Mouse (Mus musculus) left cerebral cortex, postnatal 4 days (tissue): ENCODE results near the gene Vps25. TPM values are rescaled to one million over a fixed set of nuclear protein-coding genes. Genes with fewer than 3 reads are reported as not detected.

ENCODE experiments used
- DNase-seq: peaks from one replicate; pipeline ENCODE4 v3.0.0-alpha.2; 2022
- intact Hi-C: fragments of 180-260 bp; cut with DNase I; formaldehyde crosslinking; loops from one replicate; pipeline ENCODE4 v1.15.1; 2025
- total RNA-seq, 2 experiments: library from RNA; stranded (reverse); gene quantifications; 2 replicates each; pipeline ENCODE4 v1.2.3; 2021

Gene Vps25
- total RNA-seq, 2 experiments from 2014 or later = 76.2 to 77.1 TPM

- intact Hi-C loops = no loop called here
- DNase-seq = no peak
Observed at GRCm38 (mm10) chr11:101265906-101266305, 12.4 kb downstream of the Vps25 start.

DNA sequence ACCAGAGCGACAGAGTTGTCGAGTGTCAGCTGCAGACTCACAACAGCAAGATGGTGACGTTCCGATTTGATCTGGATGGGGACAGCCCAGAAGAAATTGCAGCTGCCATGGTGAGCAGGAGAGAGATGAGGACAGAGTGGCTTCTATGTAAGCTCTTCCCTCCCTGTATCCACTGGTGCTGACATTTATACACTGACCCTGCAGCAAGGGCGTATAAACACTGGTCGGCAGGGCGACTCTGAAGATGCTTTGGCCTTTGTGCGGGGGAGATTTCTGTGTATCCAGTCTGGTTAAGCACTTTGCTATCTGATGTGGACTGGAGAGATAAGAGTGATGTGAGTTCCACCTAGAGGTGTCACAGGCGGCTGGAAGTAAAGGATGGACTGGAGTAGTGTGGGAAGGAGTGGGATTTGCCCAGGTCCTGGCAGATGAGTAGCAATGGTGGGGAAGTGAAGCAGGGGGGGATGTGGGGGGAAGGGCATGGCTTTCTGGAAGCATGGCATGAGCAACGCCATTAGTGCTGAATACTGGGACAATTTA is 16.1 kb downstream of the Vps25 start:
- intact Hi-C loops = no loop called here
- no peak for DNase-seq

DNA sequence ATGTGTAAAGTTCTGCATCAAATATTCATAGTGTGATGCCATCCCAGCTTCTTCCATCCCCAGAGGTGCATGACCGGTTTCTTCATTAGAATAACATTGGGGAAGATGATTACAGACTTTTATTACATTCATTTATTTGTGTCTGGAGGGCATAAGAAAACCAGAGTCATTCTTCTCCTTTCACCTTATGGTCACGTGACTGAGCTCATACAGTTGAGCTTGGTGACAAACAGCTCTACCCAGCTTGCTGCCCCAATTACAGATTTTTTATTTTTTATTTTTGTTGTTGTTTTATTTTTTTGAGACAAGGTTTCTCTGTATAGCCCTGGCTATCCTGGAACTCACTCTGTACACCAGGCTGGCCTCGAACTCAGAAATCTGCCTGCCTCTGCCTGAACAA is 18.9 kb downstream of the Vps25 start:
- intact Hi-C loops = no loop called here
- no peak for DNase-seq

- no peak for DNase-seq
- intact Hi-C loops = no loop called here
Observed at GRCm38 (mm10) chr11:101275309-101275708, 21.8 kb downstream of the Vps25 start.

DNA sequence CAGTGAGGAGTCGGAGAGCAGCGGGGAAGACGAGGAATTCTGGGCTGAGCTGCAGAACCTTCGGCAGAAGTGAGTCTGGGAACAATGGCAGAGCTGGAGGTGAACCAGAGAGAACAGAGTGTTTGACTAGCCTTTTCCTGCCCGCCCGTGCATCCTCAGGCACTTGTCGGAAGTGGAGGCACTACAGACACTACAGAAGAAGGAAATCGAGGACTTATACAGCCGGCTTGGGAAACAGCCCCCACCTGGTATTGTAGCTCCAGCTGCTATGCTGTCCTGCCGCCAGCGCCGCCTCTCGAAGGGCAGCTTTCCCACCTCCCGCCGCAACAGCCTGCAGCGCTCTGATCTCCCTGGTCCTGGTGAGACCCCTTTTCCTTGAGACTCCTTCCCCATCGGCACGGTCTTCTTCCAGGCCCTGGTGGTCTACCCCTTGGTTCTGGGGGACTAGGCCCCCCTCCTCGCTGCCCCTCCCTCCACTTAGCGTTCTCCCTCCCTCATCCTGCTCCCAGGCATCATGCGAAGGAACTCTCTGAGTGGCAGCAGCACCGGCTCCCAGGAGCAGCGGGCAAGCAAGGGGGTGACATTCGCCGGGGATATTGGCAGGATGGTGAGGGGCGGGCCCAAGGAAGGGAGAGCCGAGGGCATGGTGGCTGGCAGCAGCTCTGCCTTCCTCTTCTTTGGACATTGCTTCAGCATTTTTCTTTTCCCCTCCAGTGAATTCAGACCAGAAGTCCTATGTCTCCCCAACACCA is 23.0 kb downstream of the Vps25 start:
- intact Hi-C loops = no loop called here
- no peak for DNase-seq

DNA sequence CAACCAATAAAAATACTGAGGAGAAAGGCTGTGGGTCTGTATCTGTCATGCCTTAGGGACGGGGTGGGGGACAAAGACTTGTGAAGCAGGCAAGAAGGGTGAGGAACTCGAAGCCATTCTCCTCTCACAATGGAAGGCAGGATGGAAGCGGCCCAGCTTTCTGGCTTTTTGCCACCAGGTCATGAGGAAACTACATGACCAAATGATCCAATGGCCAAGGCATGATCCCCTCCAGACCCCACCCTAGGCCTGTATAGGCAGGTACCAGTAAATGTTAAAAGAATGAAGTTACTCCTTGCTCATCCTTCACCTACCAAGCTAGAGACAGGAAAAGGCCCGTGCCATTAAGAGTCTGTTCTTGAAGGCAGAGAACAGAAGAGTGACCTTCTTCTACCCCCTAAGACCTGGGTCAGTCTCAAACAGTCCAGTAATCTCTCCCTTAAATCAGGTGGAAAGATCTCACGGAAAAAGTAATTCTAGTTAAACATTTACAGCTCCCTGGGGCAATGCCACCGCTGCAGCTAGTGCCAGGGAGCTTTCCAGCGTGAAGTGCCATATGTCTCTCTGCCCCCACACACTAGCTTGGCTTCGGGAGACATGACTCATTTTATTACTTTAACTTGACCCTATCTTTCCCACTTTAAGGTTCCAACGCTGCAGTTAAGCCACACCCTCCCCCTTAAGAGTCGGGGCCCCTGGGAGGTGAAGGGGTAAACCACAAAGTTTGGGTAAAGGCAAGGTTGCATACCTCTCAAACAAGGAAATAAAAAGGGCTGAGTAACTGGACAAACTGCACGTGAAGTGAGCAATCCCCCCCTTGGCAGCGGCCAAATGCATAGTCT is 24.1 kb downstream of the Vps25 start:
- intact Hi-C loops = no loop called here
- no peak for DNase-seq

- intact Hi-C loops = no loop called here
- DNase-seq = peak; percentile 85
Observed at GRCm38 (mm10) chr11:101278223-101279192, 25.0 kb downstream of the Vps25 start, which contains the start of the genes Cntd1 and Coa3. Cntd1 (plus strand) TSS chr11:101279012. Coa3 (minus strand) TSS chr11:101279114.

GRCm38 (mm10) chr11:101279193-101279569 is 25.7 kb downstream of the Vps25 start:
- intact Hi-C loops = no loop called here
- DNase-seq = no peak

DNA sequence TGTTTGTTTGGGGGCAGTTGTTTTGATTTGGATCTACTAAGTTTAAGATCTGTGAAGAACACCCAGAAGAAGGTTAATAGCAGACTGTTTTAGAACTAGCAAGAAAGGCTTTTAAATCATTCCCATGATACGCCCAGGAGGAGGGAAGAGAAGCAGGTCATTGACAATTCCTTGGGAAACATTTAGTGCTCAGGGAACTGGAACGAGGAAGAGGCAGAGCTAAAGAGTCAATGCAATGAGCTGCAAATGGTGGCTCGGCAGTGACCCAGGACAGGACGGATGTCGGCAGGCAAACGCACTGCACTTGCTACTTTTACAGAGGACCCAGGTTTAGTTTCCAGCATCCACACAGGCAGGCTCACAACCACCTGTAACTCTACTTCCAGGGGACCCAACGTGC is 27.3 kb downstream of the Vps25 start:
- no peak for DNase-seq
- intact Hi-C loops = no loop called here

DNA sequence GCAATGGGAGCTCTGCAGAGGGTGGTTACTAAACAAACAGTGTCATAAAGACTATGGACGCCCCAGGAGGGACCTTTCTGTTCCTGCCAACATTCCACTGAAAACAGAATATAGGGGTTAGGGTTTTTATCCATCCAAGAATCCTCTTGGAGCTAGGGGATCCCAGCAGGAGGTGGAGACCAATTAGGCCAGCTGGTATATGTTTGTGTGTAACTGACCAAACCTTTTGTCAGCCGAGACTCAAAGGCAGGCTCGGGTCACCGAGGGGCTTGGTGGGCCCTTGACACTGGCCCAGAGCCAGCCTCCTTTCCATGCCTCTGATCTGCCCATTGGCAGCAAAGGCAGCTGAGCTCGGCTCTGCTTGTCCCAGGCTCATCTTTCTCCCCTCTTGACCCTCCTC is 29.4 kb downstream of the Vps25 start:
- intact Hi-C loops = no loop called here
- no peak for DNase-seq

DNA sequence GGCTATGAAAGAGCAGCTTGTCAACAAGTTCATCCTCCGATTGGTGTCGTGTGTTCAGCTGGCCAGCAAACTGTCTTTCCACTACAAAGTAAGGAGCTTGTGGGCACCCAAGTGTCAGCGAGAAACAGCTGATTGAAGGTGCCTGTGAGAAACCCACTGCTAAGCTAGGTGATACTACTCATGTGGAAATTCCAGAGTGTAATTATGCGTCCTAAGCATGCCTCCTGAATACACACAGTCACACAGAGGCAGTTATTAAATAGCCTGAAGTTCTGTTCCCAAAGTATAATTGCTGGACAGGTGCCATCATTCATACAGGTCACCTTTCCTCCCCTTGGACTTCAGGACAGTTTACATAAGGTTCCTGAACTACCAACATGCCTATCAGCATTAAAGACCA is 30.3 kb downstream of the Vps25 start:
- intact Hi-C loops = no loop called here
- DNase-seq = no peak

- intact Hi-C loops = no loop called here
- DNase-seq = no peak
Observed at GRCm38 (mm10) chr11:101287306-101287705, 33.8 kb downstream of the Vps25 start.

- intact Hi-C loops = no loop called here
- DNase-seq = no peak
Observed at GRCm38 (mm10) chr11:101291231-101291630, 37.7 kb downstream of the Vps25 start.

- DNase-seq = no peak
- intact Hi-C loops = loop anchor here (5.0 kb wide), 1 partner anchor 83 kb away; no protein-coding TSS in a partner anchor
Observed at GRCm38 (mm10) chr11:101295191-101295590, 41.7 kb downstream of the Vps25 start.

DNA sequence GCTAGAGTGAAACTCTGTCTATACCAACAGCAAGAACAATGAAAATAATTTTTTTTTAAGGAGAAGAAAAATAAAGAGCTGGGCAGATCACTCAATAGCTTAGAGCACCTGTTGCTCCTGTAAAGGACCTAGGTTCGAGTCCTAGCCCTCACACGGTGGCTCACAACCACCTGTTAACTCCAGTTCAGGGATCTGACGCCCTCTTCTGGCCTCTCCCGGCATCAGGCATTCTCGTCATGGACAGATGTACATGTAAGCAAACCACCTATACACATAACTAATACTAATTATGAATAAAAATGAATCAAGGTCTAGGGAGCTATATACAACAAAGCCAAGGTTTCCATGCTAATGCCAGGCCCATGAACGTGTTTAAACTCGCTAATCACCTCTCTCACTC is 47.4 kb downstream of the Vps25 start:
- DNase-seq = no peak
- intact Hi-C loops = no loop called here

GRCm38 (mm10) chr11:101301299-101302003 is 47.9 kb downstream of the Vps25 start:
- intact Hi-C loops = no loop called here
- DNase-seq = no peak

- peak; percentile 98 for DNase-seq
- intact Hi-C loops = no loop called here
Observed at GRCm38 (mm10) chr11:101302004-101302798, 48.7 kb downstream of the Vps25 start, which contains the start of gene Becn1. Becn1 (minus strand) TSS chr11:101302286.

DNA sequence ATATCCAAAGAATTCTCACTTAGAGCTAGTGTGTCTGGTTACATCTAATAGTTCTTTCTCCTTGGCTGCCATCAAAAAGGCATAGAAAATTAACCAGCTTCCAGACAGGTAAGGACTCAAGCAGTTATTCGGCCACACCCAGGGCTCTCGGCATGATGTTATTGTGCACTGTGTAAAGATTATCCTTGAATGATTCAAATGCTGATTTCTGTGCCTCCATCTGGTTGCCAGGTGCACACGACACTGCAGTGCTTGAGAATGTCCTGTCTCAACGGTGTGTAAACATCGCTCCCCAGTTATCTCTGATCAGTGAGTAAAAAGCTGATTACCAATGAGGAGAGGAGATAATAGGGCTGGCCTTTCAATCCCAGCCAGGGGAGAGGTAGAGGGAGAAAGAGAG is 54.2 kb downstream of the Vps25 start:
- no peak for DNase-seq
- intact Hi-C loops = no loop called here
